Mouse (Mus musculus) liver, adult 2 months (tissue): ENCODE results near the gene Vmn1r142. TPM values are rescaled to one million over a fixed set of nuclear protein-coding genes. Genes with fewer than 3 reads are reported as not detected.
"Not testable (repeated sequence)": the region's sequence is repeated elsewhere in the genome, so short reads cannot be mapped to it uniquely, and the experiment has no call there.

Experiments
- DNase-seq: peaks from one replicate; pipeline ENCODE4 v3.0.0-alpha.2; 2011; ENCODE audit warnings: low read depth, low spot score; ENCODE audit errors: extremely low read depth
- H3K27ac ChIP-seq: fragments of 200-500 bp; replicated peaks from 2 replicates; pipeline ENCODE4 v1.5.1; 2012; ENCODE audit warnings: low read depth, mild to moderate bottlenecking, control low read depth, inconsistent platforms, low read length; ENCODE audit not compliant: insufficient read depth
- H3K27me3 ChIP-seq: fragments of 200-500 bp; 2 replicates; pipeline ENCODE4 v1.6.1; 2012; ENCODE audit warnings: mild to moderate bottlenecking, moderate library complexity, low read length, inconsistent platforms; ENCODE audit not compliant: control insufficient read depth, insufficient read depth
- H3K36me3 ChIP-seq: fragments of 200-500 bp; 2 replicates; pipeline ENCODE4 v1.6.1; 2012; ENCODE audit warnings: low read length, inconsistent platforms; ENCODE audit not compliant: control insufficient read depth, insufficient read depth
- H3K4me1 ChIP-seq: fragments of 200-500 bp; 2 replicates; pipeline ENCODE4 v1.6.1; 2011; ENCODE audit warnings: low read length; ENCODE audit not compliant: control insufficient read depth, insufficient read depth
- H3K4me3 ChIP-seq: fragments of 200-500 bp; 2 replicates; pipeline ENCODE4 v1.5.1; 2011; ENCODE audit warnings: low read depth, mild to moderate bottlenecking, control low read depth, low read length, moderate library complexity; ENCODE audit not compliant: insufficient read depth
- H3K79me2 ChIP-seq: fragments of 200-500 bp; 2 replicates; pipeline ENCODE4 v1.6.1; 2012; ENCODE audit warnings: inconsistent platforms, mild to moderate bottlenecking, low read length, moderate library complexity; ENCODE audit not compliant: control insufficient read depth, insufficient read depth
- H3K9ac ChIP-seq: fragments of 200-500 bp; 2 replicates; pipeline ENCODE4 v1.6.1; 2012; ENCODE audit warnings: low read depth, mild to moderate bottlenecking, control low read depth, inconsistent platforms, low read length
- WGBS: fragments of 180-500 bp; shearing (Covaris S2); methylation state at CpG from one replicate; pipeline ENCODE4 v1.1.7; 2018; 5-methylcytosine and 5-hydroxymethylcytosine counted together
- polyA plus RNA-seq: library from polyadenylated mRNA; depleted of rRNA; stranded (reverse); fragments of >200 nt; gene quantifications from 2 replicates; pipeline ENCODE4 v1.2.3, GENCODE M21; 2012; rRNA removed
- total RNA-seq: library from RNA; depleted of rRNA; stranded (reverse); fragments of >200 nt; gene quantifications from 2 replicates; pipeline ENCODE4 v1.2.3, GENCODE M21; 2014; rRNA removed

Gene Vmn1r142
- total RNA-seq (not detected in 2 replicates), polyA plus RNA-seq (not detected in 2 replicates)

DNA sequence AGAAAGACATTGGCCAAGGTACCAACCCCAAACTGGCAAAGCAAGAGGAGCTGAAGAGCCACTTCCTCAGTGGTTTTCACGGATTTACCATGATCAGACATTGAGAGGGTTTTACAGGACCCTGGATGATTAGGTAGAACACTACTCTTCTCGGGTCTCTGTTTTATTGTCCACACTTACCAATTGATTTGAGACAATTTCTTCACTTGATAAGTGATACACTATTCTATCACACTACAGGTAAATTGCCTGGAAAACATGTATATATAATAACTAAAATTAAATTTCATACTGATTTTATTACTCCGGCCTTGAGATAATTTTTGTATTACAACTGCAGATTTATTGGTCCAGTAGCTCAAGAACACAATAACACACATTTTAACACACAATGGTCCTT lies at the start of gene Vmn1r142:
Gene Vmn1r142 (minus strand): TSS at position 101 of the 400 bp plus-strand sequence.
- not testable (repeated sequence) for H3K79me2 ChIP-seq, H3K4me1 ChIP-seq, H3K27me3 ChIP-seq, H3K9ac ChIP-seq, DNase-seq, H3K27ac ChIP-seq, H3K36me3 ChIP-seq, H3K4me3 ChIP-seq
- WGBS = no CpG with 5 or more reads among the region's 3 CpGs

DNA sequence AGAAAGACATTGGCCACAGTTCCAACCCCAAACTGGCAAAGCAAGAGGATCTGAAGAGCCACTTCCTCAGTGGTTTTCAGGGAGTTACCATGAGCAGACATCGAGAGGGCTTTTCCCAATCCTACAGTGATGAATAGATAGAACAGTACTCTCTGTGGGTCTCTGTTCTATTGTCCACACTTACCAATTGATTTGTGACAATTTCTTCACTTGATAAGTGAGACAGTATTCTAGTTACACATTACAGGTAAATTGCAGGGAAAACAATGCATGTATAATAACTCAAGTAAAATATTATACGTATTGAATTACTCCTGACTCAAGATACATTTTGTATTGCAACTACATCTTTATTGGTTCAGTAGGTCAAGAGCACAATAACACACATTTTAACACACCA lies 37.3 kb upstream of the Vmn1r142 start, which contains the start of gene Gm8653:
Gene Gm8653 (minus strand): TSS at position 101 of the 400 bp plus-strand sequence.
- H3K27me3 ChIP-seq, H3K4me3 ChIP-seq, H3K9ac ChIP-seq, H3K79me2 ChIP-seq, H3K4me1 ChIP-seq, H3K36me3 ChIP-seq, H3K27ac ChIP-seq, DNase-seq: not testable (repeated sequence)
- WGBS = no CpG with 5 or more reads among the region's 2 CpGs

DNA sequence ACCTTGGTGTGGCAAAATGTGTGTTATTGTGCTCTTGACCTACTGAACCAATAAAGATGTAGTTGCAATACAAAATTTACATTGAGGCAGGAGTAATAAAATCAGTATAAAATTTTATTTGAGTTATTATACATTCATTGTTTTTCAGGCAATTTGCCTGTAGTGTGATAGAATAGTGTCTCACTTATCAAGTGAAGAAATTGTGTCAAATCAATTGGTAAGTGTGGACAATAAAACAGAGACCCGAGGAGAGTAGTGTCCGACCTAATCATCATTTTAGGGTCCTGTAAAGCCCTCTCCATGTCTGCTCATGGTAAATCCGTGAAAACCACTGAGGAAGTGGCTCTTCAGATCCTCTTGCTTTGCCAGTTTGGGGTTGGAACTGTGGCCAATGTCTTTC lies 25.2 kb upstream of the Vmn1r142 start, which contains the start of gene Vmn1r143:
Gene Vmn1r143 (plus strand): TSS at position 301 of the 400 bp plus-strand sequence.
- WGBS = no CpG with 5 or more reads among the region's 3 CpGs
- not testable (repeated sequence) for H3K27ac ChIP-seq, H3K36me3 ChIP-seq, DNase-seq, H3K4me1 ChIP-seq, H3K4me3 ChIP-seq, H3K27me3 ChIP-seq, H3K79me2 ChIP-seq, H3K9ac ChIP-seq

DNA sequence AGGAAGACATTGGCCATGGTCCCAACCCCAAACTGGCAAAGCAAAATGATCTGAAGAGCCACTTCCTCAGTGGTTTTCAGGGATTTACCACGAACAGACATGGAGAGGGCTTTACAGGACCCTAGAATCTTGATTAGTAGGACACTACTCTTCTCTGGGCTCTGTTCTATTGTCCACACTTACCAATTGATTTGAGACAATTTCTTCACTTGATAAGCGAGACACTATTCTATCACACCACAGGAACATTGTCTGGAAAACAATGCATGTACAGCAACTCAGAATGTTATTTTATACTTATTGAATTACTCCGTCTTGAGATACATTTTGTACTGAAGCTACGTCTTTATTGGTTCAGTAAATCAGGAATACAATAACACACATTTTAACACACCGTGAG lies 29.2 kb downstream of the Vmn1r142 start, which contains the start of gene Gm10666:
Gene Gm10666 (minus strand): TSS at position 101 of the 400 bp plus-strand sequence.
- WGBS = no CpG with 5 or more reads among the region's 5 CpGs
- not testable (repeated sequence) for H3K4me1 ChIP-seq, DNase-seq, H3K27ac ChIP-seq, H3K79me2 ChIP-seq, H3K9ac ChIP-seq, H3K27me3 ChIP-seq, H3K36me3 ChIP-seq, H3K4me3 ChIP-seq

DNA sequence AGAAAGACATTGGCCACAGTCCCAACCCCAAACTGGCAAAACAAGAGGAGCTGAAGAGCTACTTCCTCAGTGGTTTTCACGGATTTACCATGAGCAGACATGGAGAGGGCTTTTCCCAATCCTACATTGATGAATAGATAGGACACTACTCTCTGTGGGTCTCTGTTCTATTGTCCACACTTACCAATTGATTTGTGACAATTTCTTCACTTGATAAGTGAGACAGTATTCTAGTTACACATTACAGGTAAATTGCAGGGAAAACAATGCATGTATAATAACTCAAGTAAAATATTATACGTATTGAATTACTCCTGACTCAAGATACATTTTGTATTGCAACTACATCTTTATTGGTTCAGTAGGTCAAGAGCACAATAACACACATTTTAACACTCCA lies 45.7 kb downstream of the Vmn1r142 start, which contains the start of gene Gm16451:
Gene Gm16451 (minus strand): TSS at position 101 of the 400 bp plus-strand sequence.
- H3K27me3 ChIP-seq, H3K4me1 ChIP-seq, H3K36me3 ChIP-seq, H3K79me2 ChIP-seq, H3K9ac ChIP-seq, H3K27ac ChIP-seq, H3K4me3 ChIP-seq, DNase-seq: not testable (repeated sequence)
- WGBS = no CpG with 5 or more reads among the region's 2 CpGs

Other genes with a start within 250 kb of the Vmn1r142 start
- gene Gm5891, start 242.7 kb downstream of the Vmn1r142 start, total RNA-seq = not detected in 2 replicates
- gene Gm5891, start 242.7 kb downstream of the Vmn1r142 start, polyA plus RNA-seq = not detected in 2 replicates
- not detected in 2 replicates for gene Vmn1r137, start 169.4 kb downstream of the Vmn1r142 start, total RNA-seq
- gene Vmn1r137, start 169.4 kb downstream of the Vmn1r142 start, polyA plus RNA-seq = not detected in 2 replicates
- gene Vmn1r138, start 135.1 kb downstream of the Vmn1r142 start, total RNA-seq = not detected in 2 replicates
- gene Vmn1r138, start 135.1 kb downstream of the Vmn1r142 start, polyA plus RNA-seq = not detected in 2 replicates
- not detected in 2 replicates for gene Gm6176, start 107.7 kb downstream of the Vmn1r142 start, total RNA-seq
- gene Gm6176, start 107.7 kb downstream of the Vmn1r142 start, polyA plus RNA-seq = not detected in 2 replicates
- not detected in 2 replicates for gene Vmn1r139, start 95.0 kb downstream of the Vmn1r142 start, total RNA-seq
- not detected in 2 replicates for gene Vmn1r139, start 95.0 kb downstream of the Vmn1r142 start, polyA plus RNA-seq
- gene Gm16451, start 45.8 kb downstream of the Vmn1r142 start, total RNA-seq = not detected in 2 replicates
- not detected in 2 replicates for gene Gm16451, start 45.8 kb downstream of the Vmn1r142 start, polyA plus RNA-seq
- not detected in 2 replicates for gene Gm10666, start 29.3 kb downstream of the Vmn1r142 start, total RNA-seq
- gene Gm10666, start 29.3 kb downstream of the Vmn1r142 start, polyA plus RNA-seq = not detected in 2 replicates
- not detected in 2 replicates for gene Vmn1r143, start 25.3 kb upstream of the Vmn1r142 start, total RNA-seq
- gene Vmn1r143, start 25.3 kb upstream of the Vmn1r142 start, polyA plus RNA-seq = not detected in 2 replicates
- gene Gm8653, start 37.2 kb upstream of the Vmn1r142 start, total RNA-seq = not detected in 2 replicates
- gene Gm8653, start 37.2 kb upstream of the Vmn1r142 start, polyA plus RNA-seq = not detected in 2 replicates
- gene Gm8453, start 65.4 kb upstream of the Vmn1r142 start, total RNA-seq = not detected in 2 replicates
- gene Gm8453, start 65.4 kb upstream of the Vmn1r142 start, polyA plus RNA-seq = not detected in 2 replicates
- not detected in 2 replicates for gene Gm4187, start 165.7 kb upstream of the Vmn1r142 start, total RNA-seq
- gene Gm4187, start 165.7 kb upstream of the Vmn1r142 start, polyA plus RNA-seq = not detected in 2 replicates
- not detected in 2 replicates for gene Gm8660, start 207.0 kb upstream of the Vmn1r142 start, total RNA-seq
- gene Gm8660, start 207.0 kb upstream of the Vmn1r142 start, polyA plus RNA-seq = not detected in 2 replicates
- gene Vmn1r148, start 249.5 kb upstream of the Vmn1r142 start, total RNA-seq = not detected in 2 replicates
- not detected in 2 replicates for gene Vmn1r148, start 249.5 kb upstream of the Vmn1r142 start, polyA plus RNA-seq